Mouse (Mus musculus) CD4-positive, CD25-positive, alpha-beta regulatory T cell, adult 2 months (primary cell): ENCODE results near the gene Adra1d.

Experiments
- DNase-seq: peaks from one replicate; pipeline ENCODE4 v3.0.0-alpha.2; 2012; ENCODE audit warnings: low read depth, low spot score

Adra1d gene

DNA sequence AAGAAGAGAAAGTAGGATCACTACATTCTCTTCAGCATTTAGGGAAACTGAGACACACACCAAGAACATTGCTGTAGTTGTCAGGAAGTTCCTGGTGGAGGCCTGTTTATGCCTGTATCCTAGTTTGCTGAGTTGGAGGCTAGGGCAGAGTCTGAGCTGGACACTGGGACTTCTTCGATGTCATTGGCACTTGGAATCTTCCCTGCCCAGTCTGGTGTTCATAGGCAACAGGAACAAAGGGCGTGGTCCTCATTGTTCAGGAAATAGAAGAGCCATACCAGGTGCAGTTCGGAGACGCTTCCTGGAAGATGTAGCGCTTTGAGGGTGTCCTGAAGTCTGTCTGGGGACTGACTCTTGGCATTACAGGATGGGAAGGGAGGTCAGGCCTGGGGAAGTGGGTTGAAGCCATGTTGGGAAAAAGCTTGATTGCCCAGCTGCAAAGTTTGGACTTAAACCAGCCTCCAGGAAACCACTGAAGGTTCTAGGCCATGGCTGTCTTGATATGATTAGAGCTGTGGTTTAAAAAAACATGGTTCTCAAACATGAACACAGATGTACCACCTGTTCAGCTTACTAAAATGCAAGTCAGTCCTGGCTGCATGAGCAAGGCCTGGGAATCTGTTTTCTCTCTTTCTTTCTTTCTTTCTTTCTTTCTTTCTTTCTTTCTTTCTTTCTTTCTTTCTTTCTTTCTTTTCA is 65.8 kb downstream of the Adra1d start:
- DNase-seq = no peak
